Mouse (Mus musculus) mouse embryonic stem cell (cell line): ENCODE measurements around the gene Smpd2.

Source experiments
- in situ Hi-C, 2 experiments: fragments of 300-500 bp; cut with MboI; formaldehyde crosslinking; loops; 1 replicate in 1 of 2; 3 replicates in 1 of 2; pipeline ENCODE4 v1.14.3; 2019 to 2020; ENCODE audit warnings: low sequenced_read_pairs in 2 of 2, low pct_unique_long_range_greater_than_20kb in 1 of 2, mixed read lengths in 1 of 2; ENCODE audit not compliant: unreplicated experiment in 1 of 2

Gene Smpd2

GRCm38 (mm10) chr10:41504996-41505395, 14.8 kb upstream of the Smpd2 start:
- in situ Hi-C loops, result loop anchor here (5.0 to 10.0 kb wide), 4 partner anchors 70 to 500 kb away; partner anchors contain the start of genes Ak9 (in 1 of the 2) and Fig4 (in 1 of the 2)

- in situ Hi-C loops, result loop anchor here (10.0 kb wide), 3 partner anchors 66 to 496 kb away; partner anchors contain the start of genes Ak9 (in 1 of the 2) and Fig4 (in 1 of the 2)
These were observed 10.8 kb upstream of the Smpd2 start for GRCm38 (mm10) chr10:41500941-41501340.

DNA sequence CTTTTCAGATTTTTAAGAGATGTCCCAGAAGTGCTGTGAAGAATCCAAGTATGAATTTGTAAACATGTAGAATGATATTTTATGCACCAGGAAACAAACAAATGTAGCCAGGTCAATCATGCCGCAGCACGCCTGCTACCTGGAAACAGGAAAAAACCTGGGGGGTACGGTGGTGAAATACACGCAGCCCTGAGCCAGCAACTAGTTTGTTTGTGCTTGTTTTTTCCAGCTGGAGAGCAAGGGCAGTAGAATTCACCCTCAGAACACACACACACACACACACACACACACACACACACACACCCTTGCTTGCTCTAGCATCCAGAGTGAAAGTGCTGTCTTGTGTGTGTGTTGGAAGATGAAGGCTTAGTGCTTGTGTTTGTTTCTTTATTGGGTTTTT, 942 bp upstream of the Smpd2 start:
- in situ Hi-C loops, result no loop called here

DNA sequence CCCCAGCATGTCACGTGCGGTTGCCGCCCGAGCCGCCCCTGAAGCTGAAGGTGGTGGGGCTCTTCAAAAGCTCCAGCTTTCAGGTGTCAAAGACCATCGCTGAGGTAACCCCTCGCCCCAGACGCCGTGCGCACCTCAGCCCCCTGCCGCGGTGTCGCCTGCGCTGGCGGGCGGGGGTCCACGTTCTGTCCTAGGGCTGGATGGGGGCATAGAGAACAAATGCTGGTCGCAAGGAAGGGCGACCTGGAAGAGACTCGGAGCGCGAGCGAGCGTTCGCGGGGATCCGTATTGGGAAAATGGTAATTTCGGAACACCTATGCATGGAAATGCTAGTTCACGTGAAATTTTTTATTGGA, 327 bp upstream of the Smpd2 start:
- in situ Hi-C loops, result no loop called here

GRCm38 (mm10) chr10:41489294-41489693, 875 bp downstream of the Smpd2 start:
- in situ Hi-C loops, result loop anchor here in 1 of 2 experiments (10.0 kb wide), 1 partner anchor 194 kb away; no protein-coding TSS in a partner anchor

DNA sequence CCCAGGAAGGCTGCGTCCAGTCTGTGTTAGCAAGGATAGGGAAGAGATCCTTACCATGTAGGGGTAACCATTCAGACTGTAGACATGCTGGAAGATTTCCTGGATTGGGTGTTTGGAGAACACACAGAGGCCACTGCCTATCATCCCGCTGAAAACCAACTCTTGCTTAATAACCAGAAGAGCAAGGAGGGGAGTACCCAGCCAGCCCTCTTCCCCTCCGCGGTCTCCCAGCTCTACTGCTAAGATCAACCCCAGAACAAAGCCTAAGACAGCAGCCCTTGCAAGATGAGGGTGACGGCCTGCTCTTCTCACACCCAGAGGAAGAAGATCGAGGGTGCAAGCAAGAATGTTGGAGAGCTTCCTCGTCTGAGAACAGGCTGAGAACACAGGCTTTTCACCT, 1.3 kb downstream of the Smpd2 start:
- in situ Hi-C loops, result loop anchor here in 1 of 2 experiments (10.0 kb wide), 1 partner anchor 194 kb away; no protein-coding TSS in a partner anchor

DNA sequence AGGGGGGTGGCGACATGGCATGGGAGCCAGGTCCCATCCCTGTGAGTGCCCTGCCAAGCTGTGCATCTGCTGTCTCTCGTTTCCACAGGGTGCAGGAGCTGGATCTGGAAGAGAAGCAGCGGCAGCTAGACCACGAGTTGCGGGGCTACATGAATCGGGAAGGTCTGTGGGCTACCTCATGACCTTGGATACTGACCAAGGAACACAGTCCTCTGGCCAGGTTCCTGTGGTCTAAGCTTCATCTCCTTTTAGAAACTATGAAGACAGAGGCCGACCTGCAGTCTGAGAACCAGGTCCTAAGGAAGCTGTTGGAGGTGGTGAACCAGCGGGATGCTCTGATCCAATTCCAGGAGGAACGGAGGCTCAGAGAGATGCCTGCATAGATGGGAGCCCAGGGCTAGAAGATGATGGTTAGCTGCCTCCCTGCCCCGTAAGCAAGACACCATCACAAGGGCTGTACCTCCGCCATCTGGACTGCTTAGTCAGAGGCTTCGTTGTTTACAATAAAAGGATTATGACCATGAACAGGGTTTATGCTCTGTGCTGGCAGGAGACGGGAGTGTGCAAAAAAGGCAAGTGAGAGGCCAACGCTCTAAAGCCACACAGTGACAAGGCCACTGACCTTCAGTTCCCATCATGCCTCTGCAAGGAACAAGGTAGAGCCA, 3.5 kb downstream of the Smpd2 start:
- in situ Hi-C loops, result loop anchor here in 1 of 2 experiments (10.0 kb wide), 1 partner anchor 192 kb away; no protein-coding TSS in a partner anchor

DNA sequence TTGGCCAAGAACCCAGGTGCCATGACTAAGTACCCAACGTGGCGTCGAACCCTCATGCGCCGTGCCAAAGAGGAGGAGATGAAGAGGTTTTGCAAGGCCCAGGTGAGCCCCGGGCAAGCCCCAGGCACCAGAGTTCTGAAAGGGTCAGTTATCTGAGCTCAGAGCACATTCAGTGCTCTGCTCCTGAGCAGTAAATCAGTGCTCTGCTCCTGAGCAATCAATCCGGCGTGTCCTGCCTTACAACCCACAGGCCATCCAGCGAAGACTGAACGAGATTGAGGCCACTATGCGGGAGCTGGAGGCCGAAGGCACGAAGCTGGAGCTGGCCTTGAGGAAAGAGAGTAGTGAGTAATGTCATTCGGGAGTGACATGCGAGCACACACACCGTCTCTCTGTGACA, 4.4 kb downstream of the Smpd2 start:
- in situ Hi-C loops, result loop anchor here in 1 of 2 experiments (10.0 kb wide), 1 partner anchor 191 kb away; no protein-coding TSS in a partner anchor

GRCm38 (mm10) chr10:41482446-41482845, 7.7 kb downstream of the Smpd2 start:
- in situ Hi-C loops, result loop anchor here in 1 of 2 experiments (10.0 kb wide), 1 partner anchor 188 kb away; no protein-coding TSS in a partner anchor

DNA sequence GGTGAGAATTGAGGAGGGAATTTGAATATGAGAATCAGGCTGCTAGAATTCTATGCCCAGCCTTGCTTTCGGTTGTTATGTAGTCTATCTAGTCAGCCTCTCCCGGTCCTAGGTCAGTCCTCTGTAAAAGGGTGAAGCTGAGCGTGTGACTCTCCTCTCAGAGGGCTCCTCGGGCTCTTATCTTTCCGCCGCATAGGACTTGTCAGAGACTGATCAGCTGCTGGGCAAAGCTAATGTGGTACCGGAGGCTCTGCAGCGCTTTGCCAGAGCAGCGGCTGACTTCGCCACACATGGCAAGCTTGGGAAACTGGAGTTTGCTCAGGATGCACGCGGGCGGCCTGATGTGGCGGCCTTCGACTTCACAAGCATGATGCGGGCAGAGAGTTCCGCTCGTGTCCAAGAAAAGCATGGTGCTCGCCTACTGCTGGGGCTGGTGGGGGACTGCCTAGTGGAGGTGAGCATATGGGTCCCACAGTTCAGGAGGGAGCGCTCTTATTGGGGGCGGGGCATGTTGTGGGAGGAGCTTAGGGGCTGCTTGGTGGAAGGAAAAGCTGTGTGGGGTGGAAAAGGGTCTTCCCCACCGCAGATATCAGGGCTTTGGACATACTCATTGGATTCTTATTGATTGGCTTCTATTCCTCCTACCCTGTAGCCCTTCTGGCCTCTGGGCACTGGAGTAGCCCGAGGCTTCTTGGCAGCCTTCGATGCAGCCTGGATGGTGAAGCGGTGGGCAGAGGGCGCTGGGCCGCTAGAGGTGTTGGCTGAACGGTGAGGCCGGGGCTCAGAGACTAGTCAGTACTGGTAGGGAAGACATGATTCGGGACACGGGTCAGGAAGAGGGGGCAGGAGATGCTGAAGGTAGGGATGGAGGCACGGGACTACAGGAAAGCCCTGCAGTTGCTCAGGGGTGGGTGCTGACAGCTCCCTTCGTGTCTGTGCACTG, 9.0 kb downstream of the Smpd2 start:
- in situ Hi-C loops, result loop anchor here in 1 of 2 experiments (10.0 kb wide), 1 partner anchor 186 kb away; no protein-coding TSS in a partner anchor

DNA sequence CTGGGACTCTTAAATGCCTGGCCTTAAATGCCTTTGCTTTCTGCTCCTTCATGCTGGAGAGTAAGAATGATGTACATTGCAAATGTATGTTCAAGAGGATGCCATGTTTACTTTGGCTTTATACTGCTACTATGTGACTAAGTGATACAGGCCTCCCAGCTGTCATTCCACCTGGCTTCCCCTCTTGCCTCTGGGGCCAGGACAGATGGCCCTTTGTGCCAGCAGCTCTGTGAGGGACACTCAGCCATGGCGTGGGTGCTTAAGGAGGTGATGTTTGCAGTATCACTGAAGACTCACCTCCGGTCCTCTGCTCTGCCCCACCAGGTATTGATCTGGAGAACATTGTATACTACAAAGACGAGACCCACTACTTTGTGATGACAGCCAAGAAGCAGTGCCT, 10.2 kb downstream of the Smpd2 start:
- in situ Hi-C loops, result loop anchor here in 1 of 2 experiments (10.0 kb wide), 1 partner anchor 185 kb away; no protein-coding TSS in a partner anchor

DNA sequence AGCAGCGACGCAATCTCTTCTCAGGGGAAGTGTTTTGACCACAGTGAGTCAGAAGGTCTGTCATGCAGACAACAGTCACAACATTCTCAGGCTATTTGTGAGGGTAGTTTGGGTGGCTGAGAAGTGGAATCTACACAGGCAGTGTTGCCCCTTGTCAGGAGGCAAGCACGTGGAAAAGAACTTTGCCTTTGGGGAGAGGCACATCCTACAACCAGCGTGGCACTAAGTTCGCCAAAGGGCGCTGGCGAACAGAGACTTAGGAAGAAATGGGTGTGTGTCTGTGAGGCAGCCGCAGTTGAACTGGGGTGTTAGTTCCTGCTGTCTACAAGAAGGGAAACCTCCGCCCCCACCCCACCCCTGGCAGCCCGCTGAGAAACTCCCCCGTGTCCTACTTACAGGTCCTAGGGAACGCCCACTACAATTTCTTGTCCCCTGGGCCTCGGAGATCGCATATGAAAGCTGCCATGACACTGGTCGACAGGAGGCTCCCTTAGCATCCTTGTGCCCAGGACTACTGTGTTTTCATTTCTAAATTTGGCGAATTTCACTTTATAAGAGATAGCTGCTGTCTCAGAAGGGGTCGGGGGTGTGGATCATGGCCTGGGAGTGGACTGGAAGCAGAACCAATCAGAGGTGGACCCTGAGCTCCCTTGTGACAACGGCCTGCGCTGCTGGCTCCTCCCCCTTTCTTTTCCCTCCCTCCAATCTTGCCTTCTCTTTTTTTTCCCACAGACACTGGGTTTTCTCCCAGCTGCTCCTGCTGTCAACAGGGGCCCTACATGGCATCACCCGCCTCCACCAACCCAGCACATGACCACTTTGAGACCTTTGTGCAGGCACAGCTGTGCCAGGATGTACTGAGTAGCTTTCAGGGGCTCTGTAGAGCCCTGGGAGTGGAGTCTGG, 12.6 kb downstream of the Smpd2 start:
- in situ Hi-C loops, result no loop called here

DNA sequence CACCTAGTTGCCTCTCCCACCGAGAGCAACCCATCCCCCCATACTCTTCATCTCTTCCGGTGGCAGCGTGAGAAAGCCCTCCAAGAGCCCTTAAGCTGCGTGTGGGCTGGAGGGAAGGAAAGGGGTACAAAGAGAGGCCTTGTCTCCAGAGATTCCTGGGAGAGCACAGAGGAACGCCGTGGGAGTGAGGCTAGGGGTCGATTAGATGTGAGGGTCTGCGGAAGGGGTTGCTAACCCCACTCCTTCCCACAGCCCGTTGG, 13.2 kb downstream of the Smpd2 start:
- in situ Hi-C loops, result no loop called here

DNA sequence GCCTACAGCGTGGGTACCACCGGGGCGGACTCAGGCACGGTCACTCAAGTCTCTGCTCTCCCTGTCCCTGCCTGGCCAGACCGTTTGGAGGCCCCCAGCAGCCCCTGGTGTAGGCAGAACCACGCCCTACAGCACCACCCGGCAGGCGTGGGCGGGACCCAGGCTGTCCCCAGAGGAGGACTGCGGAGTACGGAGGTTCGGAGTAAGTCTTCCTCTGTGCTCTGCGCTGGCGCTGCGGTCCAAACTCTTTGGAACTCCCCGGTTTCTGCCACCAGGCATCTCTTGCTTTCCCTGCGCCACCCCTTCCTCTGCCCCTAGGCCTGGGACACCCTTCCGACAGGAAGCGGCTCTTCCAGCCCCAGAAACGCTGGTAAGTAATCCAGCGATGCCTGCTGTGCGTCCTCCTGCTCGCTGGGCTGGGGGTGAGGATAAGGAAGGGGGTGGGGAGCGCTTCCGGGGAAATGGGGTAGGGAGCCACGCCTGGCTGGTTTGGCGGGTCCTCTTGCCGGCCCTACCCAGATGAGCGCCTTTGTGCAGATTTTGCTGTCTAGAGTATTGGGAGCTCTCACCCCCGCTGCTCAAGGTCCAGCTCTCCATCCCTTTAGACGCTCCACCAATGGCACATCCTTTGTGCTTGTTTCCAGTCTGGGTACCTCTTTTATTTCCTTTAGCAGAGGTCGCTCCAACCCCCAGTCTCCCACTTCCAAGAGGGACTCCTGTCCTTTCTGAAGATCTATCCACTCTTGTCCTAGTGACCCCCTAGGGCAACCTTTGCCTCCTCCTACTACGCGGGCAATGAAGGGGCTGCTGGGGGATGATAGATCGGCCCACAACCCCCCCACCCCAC, 13.8 kb downstream of the Smpd2 start, which contains the start of gene Mical1:
TSS of gene Mical1 (plus strand) at position 144 of the 847 bp plus-strand sequence.
- in situ Hi-C loops, result no loop called here

GRCm38 (mm10) chr10:41474981-41475391, 15.2 kb downstream of the Smpd2 start:
- in situ Hi-C loops, result no loop called here

GRCm38 (mm10) chr10:41473782-41474468, 16.2 kb downstream of the Smpd2 start:
- in situ Hi-C loops, result no loop called here

DNA sequence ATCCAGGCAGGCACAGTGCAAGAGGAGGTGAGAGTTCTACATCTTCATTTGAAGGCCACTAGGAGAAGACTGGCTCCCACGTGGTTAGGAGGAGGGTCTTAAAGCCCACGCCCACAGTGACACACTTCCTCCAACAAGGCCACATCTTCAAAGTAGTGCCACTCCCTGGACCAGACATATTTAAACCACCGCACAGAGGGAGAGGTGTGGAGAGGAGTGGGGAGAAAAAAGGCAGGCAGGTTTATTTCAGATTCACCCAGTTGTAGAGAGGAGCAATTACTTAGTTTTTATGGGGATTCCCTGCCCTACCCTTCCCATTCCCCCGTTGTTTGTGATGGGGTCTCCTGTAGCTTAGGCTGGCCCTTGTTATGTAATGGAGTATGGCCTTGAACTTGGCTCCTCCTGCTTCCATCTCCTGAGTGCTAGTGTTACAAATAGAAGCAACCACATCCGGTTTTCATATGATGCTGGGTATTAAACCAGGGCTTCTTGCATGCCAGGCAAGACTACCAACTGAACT, 17.1 kb downstream of the Smpd2 start:
- in situ Hi-C loops, result no loop called here
